Mouse (Mus musculus): ENCODE data around the gene Syne1. TPM values are rescaled to one million over a fixed set of nuclear protein-coding genes. Genes with fewer than 3 reads are reported as not detected.
A peak's percentile ranks its signal among the peaks of the same experiment; 100 is the strongest.

The Syne1 gene
- polyA plus RNA-seq, 1 experiment from 2014 or later = 7.8 TPM

GRCm38 (mm10) chr10:5558808-5559207 is 7.5 kb upstream of the Syne1 start:
- Histone ChIP-seq H3K36me3 (no peaks in the 10 kb centered on the region), H3K4me2 (no peak overlapping the region), H3K9me3 (no peaks in the 10 kb centered on the region), H3K9ac (no peak overlapping the region), H3K4me1 (no peaks in the 10 kb centered on the region), H3K27ac (no peak overlapping the region), H3K4me3 (replicated peaks) (no peak overlapping the region), H3K27me3 (replicated peaks) (no peaks in the 10 kb centered on the region)
- ATAC-seq (ENCODE audit: insufficient read depth, low FRiP score, low read depth) = no peak

GRCm38 (mm10) chr10:5554941-5555340 is 3.7 kb upstream of the Syne1 start:
- Histone ChIP-seq H3K4me2 (no peak overlapping the region), H3K4me3 (replicated peaks) (no peak overlapping the region), H3K27ac (no peak overlapping the region)

GRCm38 (mm10) chr10:5550168-5551021 is 887 bp downstream of the Syne1 start:
- peak overlapping the region; percentile 19; the same call in 1 of the 2 replicates for H3K9ac ChIP-seq

More at GRCm38 (mm10) chr10:5554941-5555340, 3.7 kb upstream of the Syne1 start:
- Histone ChIP-seq H3K36me3 (no peaks in the 10 kb centered on the region), H3K27me3 (replicated peaks) (no peaks in the 10 kb centered on the region), H3K9ac (no peak overlapping the region), H3K9me3 (no peaks in the 10 kb centered on the region), H3K4me1 (peaks cover 10% of the 10 kb centered on the region; the same call in 1 of the 2 replicates)
- no peak for ATAC-seq (ENCODE audit: insufficient read depth, low FRiP score, low read depth)
- 18% methylated on average over 5 of the region's 5 CpGs for WGBS

DNA sequence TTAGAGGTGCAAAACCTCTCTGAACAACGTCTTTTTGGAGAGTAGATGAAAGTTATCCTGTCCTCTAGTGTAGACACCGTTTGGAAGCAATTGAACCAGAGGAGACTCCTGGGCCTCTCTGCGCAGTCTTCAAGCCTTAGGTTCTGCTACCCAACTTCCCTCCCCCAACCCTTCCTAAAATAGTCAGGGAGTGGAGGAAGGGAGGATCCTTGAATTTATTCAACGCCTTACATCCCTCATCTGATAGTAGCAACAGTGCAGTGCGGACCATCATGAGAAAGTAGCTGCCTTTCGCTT is 1.5 kb downstream of the Syne1 start:
- no peak overlapping the region for H3K27ac ChIP-seq
- H3K27me3 ChIP-seq (replicated peaks) = no peaks in the 10 kb centered on the region
- WGBS = 15% methylated on average over 6 of the region's 6 CpGs
- H3K36me3 ChIP-seq = no peaks in the 10 kb centered on the region
- no peak for ATAC-seq (ENCODE audit: insufficient read depth, low FRiP score, low read depth)
- H3K9ac ChIP-seq = no peak overlapping the region
- peaks cover 11% of the 10 kb centered on the region; the same call in 1 of the 2 replicates for H3K4me1 ChIP-seq
- H3K9me3 ChIP-seq = no peaks in the 10 kb centered on the region
- peak overlapping the region; percentile 93 for H3K4me2 ChIP-seq
- H3K4me3 ChIP-seq (replicated peaks) = peak overlapping the region; percentile 47

More at GRCm38 (mm10) chr10:5550168-5551021, 887 bp downstream of the Syne1 start:
- Histone ChIP-seq H3K9me3 (no peaks in the 10 kb centered on the region), H3K27ac (no peak overlapping the region), H3K27me3 (replicated peaks) (no peaks in the 10 kb centered on the region), H3K4me3 (replicated peaks) (peak overlapping the region; percentile 47), H3K4me2 (peak overlapping the region; percentile 93), H3K36me3 (no peaks in the 10 kb centered on the region), H3K4me1 (peaks cover 11% of the 10 kb centered on the region; the same call in 1 of the 2 replicates)
- ATAC-seq (ENCODE audit: insufficient read depth, low FRiP score, low read depth) = peak; percentile 73; the same call in 1 of the 2 replicates
- WGBS = 1% methylated on average over 43 of the region's 44 CpGs

- H3K27ac ChIP-seq = no peak overlapping the region
- ATAC-seq (ENCODE audit: insufficient read depth, low FRiP score, low read depth) = no peak
- no peaks in the 10 kb centered on the region for H3K9me3 ChIP-seq
- no peaks in the 10 kb centered on the region for H3K36me3 ChIP-seq
- H3K4me3 ChIP-seq (replicated peaks) = no peak overlapping the region
- H3K27me3 ChIP-seq (replicated peaks) = no peaks in the 10 kb centered on the region
- 80% methylated on average over 2 of the region's 2 CpGs for WGBS
- no peak overlapping the region for H3K4me2 ChIP-seq
- no peak overlapping the region for H3K9ac ChIP-seq
- peaks cover 11% of the 10 kb centered on the region; the same call in 1 of the 2 replicates for H3K4me1 ChIP-seq
Measured at GRCm38 (mm10) chr10:5548651-5549050, 2.6 kb downstream of the Syne1 start.

DNA sequence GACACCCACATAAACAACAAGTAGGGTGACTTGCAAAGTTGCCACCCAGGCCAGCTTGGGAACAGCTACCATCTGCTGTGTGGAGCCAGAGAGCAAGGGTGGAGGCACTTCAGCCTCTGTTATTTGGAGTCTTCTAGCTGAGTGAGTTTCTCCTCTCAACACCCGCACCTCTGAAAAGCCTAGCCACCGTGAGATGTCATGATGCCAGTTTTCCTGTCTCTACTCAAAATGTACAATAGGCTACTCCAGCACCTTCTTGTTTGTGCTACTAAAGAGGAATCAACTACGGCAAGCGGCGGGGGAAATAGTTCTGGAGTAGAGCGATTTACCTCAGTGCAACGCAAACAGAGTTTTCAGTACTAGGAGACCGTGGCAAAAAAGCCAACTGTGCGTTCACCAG is 3.5 kb downstream of the Syne1 start:
- no peaks in the 10 kb centered on the region for H3K36me3 ChIP-seq
- no peak overlapping the region for H3K27ac ChIP-seq
- H3K9ac ChIP-seq = no peak overlapping the region
- H3K27me3 ChIP-seq (replicated peaks) = no peaks in the 10 kb centered on the region
- H3K4me1 ChIP-seq = peaks cover 11% of the 10 kb centered on the region; the same call in 1 of the 2 replicates
- no peak for ATAC-seq (ENCODE audit: insufficient read depth, low FRiP score, low read depth)
- no peak overlapping the region for H3K4me2 ChIP-seq
- H3K9me3 ChIP-seq = no peaks in the 10 kb centered on the region
- 83% methylated on average over 9 of the region's 9 CpGs for WGBS
- no peak overlapping the region for H3K4me3 ChIP-seq (replicated peaks)

DNA sequence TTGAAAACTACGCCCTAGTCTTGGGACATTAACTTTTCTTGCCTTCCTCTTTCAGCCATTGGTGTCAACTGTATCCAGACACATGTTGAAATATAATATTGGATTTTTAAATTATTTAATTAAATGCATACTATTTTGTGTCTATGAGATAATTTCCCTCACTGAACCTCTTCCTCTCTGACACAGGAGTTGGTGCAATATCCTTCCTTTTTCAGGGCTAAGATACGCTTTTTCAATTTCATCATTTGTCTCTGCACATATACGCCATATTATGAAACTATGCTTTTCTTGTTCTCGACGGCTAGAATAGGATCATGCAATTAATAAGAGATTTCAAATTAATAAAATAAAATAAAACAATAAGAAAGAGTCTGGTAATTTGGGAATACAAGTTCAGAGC is 4.9 kb downstream of the Syne1 start:
- H3K4me1 ChIP-seq = peaks cover 11% of the 10 kb centered on the region; the same call in 1 of the 2 replicates
- H3K4me3 ChIP-seq (replicated peaks) = no peak overlapping the region
- no peak for ATAC-seq (ENCODE audit: insufficient read depth, low FRiP score, low read depth)
- H3K27me3 ChIP-seq (replicated peaks) = no peaks in the 10 kb centered on the region
- H3K36me3 ChIP-seq = no peaks in the 10 kb centered on the region
- H3K9me3 ChIP-seq = no peaks in the 10 kb centered on the region
- WGBS = 90% methylated on average over 5 of the region's 5 CpGs
- no peak overlapping the region for H3K4me2 ChIP-seq
- H3K27ac ChIP-seq = no peak overlapping the region
- no peak overlapping the region for H3K9ac ChIP-seq

GRCm38 (mm10) chr10:5528284-5528683 is 23.0 kb downstream of the Syne1 start:
- H3K36me3 ChIP-seq = no peaks in the 10 kb centered on the region
- H3K9me3 ChIP-seq = no peaks in the 10 kb centered on the region
- H3K27me3 ChIP-seq (replicated peaks) = no peaks in the 10 kb centered on the region
- H3K4me1 ChIP-seq = no peaks in the 10 kb centered on the region
- H3K9ac ChIP-seq = no peak overlapping the region
- ATAC-seq (ENCODE audit: insufficient read depth, low FRiP score, low read depth) = no peak
- H3K4me2 ChIP-seq = no peak overlapping the region
- no peak overlapping the region for H3K4me3 ChIP-seq (replicated peaks)
- no peak overlapping the region for H3K27ac ChIP-seq
- 73% methylated on average over 1 of the region's 1 CpGs for WGBS

DNA sequence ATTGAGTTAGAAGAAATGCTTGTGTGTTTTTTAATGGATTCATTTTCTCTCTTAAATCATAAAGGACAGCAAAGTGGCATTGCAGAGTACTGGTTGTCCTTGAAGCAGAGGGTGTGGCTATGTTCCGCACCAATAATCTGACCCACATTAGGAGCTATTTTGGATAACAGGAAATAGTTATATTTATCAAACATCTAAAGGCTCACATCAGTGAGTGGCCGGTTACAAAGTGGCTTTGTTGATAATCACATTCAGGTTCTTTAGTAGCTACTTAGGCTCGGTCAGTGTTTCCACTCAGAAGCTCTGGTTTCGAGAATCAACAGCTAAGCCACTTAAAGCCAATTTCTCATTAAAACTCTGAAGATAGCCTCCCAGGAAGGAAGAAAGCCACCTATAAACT is 23.6 kb downstream of the Syne1 start:
- 65% methylated on average over 4 of the region's 4 CpGs for WGBS
- H3K27me3 ChIP-seq (replicated peaks) = no peaks in the 10 kb centered on the region
- H3K4me2 ChIP-seq = no peak overlapping the region
- H3K4me1 ChIP-seq = no peaks in the 10 kb centered on the region
- no peaks in the 10 kb centered on the region for H3K9me3 ChIP-seq
- no peak overlapping the region for H3K27ac ChIP-seq
- no peak for ATAC-seq (ENCODE audit: insufficient read depth, low FRiP score, low read depth)
- no peaks in the 10 kb centered on the region for H3K36me3 ChIP-seq
- no peak overlapping the region for H3K4me3 ChIP-seq (replicated peaks)
- no peak overlapping the region for H3K9ac ChIP-seq

DNA sequence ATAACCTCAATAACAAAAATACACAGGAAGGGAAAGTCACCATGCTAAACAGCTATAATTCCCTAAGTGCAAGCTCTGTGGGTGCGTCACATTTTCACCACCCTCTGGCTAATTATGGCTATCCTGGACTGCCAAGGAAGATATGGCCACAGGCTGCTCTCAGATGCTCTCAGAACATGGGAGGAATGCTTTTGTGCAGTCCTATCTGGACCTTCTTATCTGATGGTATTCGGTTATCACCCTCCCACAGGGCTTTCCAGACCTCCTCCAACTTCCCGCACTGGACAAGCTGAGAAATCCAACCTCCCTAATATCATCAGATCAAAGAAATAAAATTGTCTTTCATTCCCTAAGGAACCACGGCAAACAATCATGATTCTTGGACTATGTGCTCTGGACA is 28.4 kb downstream of the Syne1 start:
- Histone ChIP-seq H3K36me3 (no peaks in the 10 kb centered on the region), H3K4me1 (no peaks in the 10 kb centered on the region), H3K9me3 (no peaks in the 10 kb centered on the region), H3K27me3 (replicated peaks) (no peaks in the 10 kb centered on the region), H3K9ac (no peak overlapping the region), H3K27ac (no peak overlapping the region), H3K4me3 (replicated peaks) (no peak overlapping the region), H3K4me2 (no peak overlapping the region)
- no peak for ATAC-seq (ENCODE audit: insufficient read depth, low FRiP score, low read depth)
- WGBS = 71% methylated on average over 4 of the region's 4 CpGs

GRCm38 (mm10) chr10:5522276-5522675 is 29.0 kb downstream of the Syne1 start:
- WGBS = 88% methylated on average over 3 of the region's 3 CpGs
- no peak for ATAC-seq (ENCODE audit: insufficient read depth, low FRiP score, low read depth)
- Histone ChIP-seq H3K27me3 (replicated peaks) (no peaks in the 10 kb centered on the region), H3K4me3 (replicated peaks) (no peak overlapping the region), H3K9me3 (no peaks in the 10 kb centered on the region), H3K4me2 (no peak overlapping the region), H3K36me3 (no peaks in the 10 kb centered on the region), H3K9ac (no peak overlapping the region), H3K27ac (no peak overlapping the region), H3K4me1 (no peaks in the 10 kb centered on the region)

DNA sequence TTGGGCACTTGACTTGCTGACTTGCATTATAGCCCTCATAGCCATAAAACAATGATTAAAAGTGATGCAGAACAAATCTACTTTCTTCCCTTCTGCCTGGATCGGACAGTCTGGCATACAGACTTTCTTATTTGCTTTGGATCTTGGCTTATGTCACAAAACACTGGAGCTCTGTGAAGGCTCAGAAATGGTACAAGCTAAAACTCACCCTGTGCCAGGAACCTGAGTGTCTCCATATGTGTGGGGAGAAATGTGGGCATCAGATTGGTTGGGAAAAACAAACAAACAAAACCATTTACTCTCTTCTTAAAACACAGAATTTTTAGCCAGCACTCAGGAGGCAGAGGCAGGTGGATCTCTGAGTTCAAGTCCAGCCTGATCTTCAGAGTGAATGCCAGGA is 30.6 kb downstream of the Syne1 start:
- Histone ChIP-seq H3K27me3 (replicated peaks) (no peaks in the 10 kb centered on the region), H3K4me2 (no peak overlapping the region), H3K9ac (no peak overlapping the region), H3K4me1 (no peaks in the 10 kb centered on the region), H3K36me3 (no peaks in the 10 kb centered on the region), H3K9me3 (no peaks in the 10 kb centered on the region), H3K4me3 (replicated peaks) (no peak overlapping the region), H3K27ac (no peak overlapping the region)
- no peak for ATAC-seq (ENCODE audit: insufficient read depth, low FRiP score, low read depth)
- WGBS = 70% methylated on average over 1 of the region's 1 CpGs
